Mouse (Mus musculus): Measurements from ENCODE around the gene Gpr68. TPM values are rescaled to one million over a fixed set of nuclear protein-coding genes. Genes with fewer than 3 reads are reported as not detected.
A peak's percentile ranks its signal among the peaks of the same experiment; 100 is the strongest.

Gpr68 gene
- 0.23 and 0.30 TPM in 2 replicates for polyA plus RNA-seq (2016; fragmentation: Nextera tagmentation; extraction: Ambion mirVana)

DNA sequence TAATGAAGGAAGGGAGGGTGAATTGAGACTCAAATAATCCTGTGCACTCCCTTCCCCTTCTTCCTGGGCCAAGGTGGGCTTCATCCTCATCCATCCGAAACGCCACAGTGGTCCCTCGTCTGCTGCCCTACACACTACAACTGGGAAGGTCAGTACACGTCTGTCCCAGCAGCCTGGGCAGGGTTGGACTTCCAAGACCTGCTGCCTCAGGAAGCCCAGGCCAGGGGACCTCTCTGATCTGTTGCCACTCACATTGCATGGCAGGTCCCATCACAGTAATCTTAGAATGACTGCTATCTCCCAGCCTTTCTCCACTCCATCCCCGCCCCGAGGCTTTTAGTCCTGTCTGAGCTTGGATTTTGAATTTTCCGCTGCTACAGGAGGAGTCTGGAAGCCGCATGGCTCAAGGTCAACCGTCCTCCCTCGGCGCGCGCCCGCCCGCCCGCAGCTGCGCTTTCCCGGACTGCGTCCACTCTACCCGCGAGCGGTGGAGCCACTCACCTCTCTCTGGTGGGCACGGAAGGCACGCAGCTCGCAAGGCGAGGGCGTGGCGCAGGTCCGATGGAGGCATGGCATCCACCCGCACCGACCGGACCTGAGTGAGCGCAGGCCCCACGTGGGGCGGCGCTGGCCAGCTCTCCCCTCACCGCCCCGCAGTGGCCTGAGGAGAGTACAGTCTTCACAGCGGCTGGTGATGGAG is at the start of gene Gpr68:
Gene Gpr68, minus strand, starts transcription at position 601 of the 700 bp plus-strand sequence.
- Histone ChIP-seq H3K4me1 (peaks cover 23% of the 10 kb centered on the region), H3K36me3 (0 out of 2 replicates have a peak, but pooled peaks cover under 1% of the 10 kb centered on the region), H3K4me3 (peak within 1 kb of the TSS; percentile 57), H3K27ac (0 out of 2 replicates have a peak within 1 kb of the TSS, but pooled peaks have one; percentile 14), H3K27me3 (ENCODE audit: low read depth, poor library complexity, severe bottlenecking) (peaks cover 34% of the 10 kb centered on the region), H3K9me3 (replicated peaks) (no peaks in the 10 kb centered on the region)
- WGBS = 2% methylated on average over 39 of the region's 39 CpGs
- DNase-seq (ENCODE audit: low spot score) = peak; percentile 69

DNA sequence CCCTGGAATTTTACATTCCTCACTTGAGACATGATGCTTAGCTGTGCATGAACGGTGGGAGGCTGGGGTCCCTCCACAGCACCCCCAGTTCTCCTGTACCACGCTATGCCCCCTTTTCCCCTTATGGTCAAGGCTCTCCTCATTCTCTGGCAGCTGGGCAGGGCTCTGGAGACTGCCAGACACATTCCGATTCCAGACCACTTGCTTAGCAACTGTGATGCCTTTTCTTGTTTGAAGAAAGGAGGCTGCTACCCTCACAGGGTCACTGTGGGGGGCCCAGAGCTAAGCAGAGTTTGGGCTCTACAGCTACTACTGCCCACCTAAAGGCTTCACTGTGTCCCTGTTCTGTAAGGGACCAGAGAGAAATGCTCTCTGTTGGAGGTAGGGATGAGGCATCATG is 49.3 kb upstream of the Gpr68 start:
- H3K27me3 ChIP-seq (ENCODE audit: low read depth, poor library complexity, severe bottlenecking) = peaks cover 38% of the 10 kb centered on the region
- H3K27ac ChIP-seq = peak overlapping the region; percentile 53; the same call in 1 of the 2 replicates
- no peak for DNase-seq (ENCODE audit: low spot score)

DNA sequence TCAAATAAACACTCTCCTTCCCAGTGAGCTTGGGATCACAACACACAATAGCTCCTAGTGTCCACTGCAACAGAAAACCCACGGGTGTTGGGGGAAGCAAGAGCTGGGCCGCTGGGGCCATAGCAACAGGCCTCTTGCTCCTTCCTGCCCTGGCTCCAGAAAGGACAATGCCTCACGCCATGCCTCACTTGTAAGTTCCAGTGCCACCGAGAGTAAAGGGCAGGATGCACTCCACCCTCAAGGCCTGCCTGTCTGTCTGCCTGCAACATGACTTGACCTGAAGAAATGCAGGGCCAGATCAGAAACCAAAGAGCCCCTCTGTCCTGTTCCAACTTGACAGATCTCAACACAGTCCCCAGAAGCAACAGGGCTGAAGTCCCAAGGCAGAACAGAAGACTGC is 48.8 kb upstream of the Gpr68 start:
- Histone ChIP-seq H3K27me3 (ENCODE audit: low read depth, poor library complexity, severe bottlenecking) (peaks cover 38% of the 10 kb centered on the region), H3K27ac (peak overlapping the region; percentile 53; the same call in 1 of the 2 replicates), H3K36me3 (0 out of 2 replicates have a peak, but pooled peaks cover 5% of the 10 kb centered on the region), H3K4me1 (peaks cover 41% of the 10 kb centered on the region), H3K4me3 (no peak overlapping the region), H3K9me3 (replicated peaks) (no peaks in the 10 kb centered on the region)
- 71% methylated on average over 4 of the region's 4 CpGs for WGBS
- no peak for DNase-seq (ENCODE audit: low spot score)

More for the DNA sequence above, 49.3 kb upstream of the Gpr68 start:
- WGBS = 80% methylated on average over 3 of the region's 3 CpGs
- Histone ChIP-seq H3K36me3 (0 out of 2 replicates have a peak, but pooled peaks cover 5% of the 10 kb centered on the region), H3K9me3 (replicated peaks) (no peaks in the 10 kb centered on the region), H3K4me1 (peaks cover 38% of the 10 kb centered on the region), H3K4me3 (no peak overlapping the region)

DNA sequence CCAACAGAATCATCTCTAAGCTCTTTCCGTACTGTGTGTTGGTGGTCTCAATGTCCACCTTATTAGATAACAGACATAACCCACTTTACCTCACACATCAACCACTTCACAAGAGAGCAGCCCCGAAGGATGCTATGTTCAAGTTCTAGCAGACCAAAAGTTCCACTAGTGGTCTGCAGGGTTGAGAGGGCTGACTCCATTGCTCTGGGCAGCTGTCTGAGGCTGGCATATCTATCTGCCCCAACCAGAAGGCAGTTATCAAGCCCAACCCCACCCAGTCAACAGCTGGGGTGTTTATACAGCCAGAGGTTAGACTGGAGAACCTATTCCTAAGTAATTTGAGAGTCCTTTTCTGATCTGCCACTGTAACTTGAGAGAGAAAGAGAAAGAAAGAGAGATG is 48.0 kb upstream of the Gpr68 start:
- 90% methylated on average over 2 of the region's 2 CpGs for WGBS
- Histone ChIP-seq H3K4me3 (no peak overlapping the region), H3K4me1 (peaks cover 41% of the 10 kb centered on the region), H3K9me3 (replicated peaks) (no peaks in the 10 kb centered on the region), H3K27me3 (ENCODE audit: low read depth, poor library complexity, severe bottlenecking) (peaks cover 38% of the 10 kb centered on the region), H3K27ac (0 out of 2 replicates have a peak overlapping the region, but pooled peaks have one; percentile 53), H3K36me3 (0 out of 2 replicates have a peak, but pooled peaks cover 5% of the 10 kb centered on the region)
- DNase-seq (ENCODE audit: low spot score) = no peak

DNA sequence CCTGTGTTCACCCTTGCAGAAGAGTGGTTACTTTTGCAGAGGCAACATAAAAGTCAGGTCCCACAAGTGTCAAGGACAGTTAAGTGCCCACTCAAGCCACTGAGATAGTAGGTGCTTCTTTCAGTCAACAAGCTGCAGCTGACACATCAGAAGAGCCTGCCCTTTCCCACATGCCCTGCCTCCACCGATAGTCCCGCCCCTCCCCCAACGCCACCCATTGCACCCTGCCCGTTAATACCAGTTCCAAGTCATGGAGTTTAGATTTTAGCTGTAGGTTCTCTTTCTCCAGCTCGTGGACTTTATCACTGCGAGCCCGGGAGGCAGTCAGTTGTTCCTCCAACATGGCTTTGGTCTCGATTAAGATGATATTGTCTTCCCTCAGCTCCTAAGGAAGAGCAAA is 45.9 kb upstream of the Gpr68 start:
- H3K27ac ChIP-seq = no peak overlapping the region
- H3K36me3 ChIP-seq = no peaks in the 10 kb centered on the region
- peaks cover 43% of the 10 kb centered on the region for H3K4me1 ChIP-seq
- H3K4me3 ChIP-seq = no peak overlapping the region
- WGBS = 80% methylated on average over 8 of the region's 8 CpGs
- no peak for DNase-seq (ENCODE audit: low spot score)
- peaks cover 29% of the 10 kb centered on the region for H3K27me3 ChIP-seq (ENCODE audit: low read depth, poor library complexity, severe bottlenecking)
- H3K9me3 ChIP-seq (replicated peaks) = no peaks in the 10 kb centered on the region

DNA sequence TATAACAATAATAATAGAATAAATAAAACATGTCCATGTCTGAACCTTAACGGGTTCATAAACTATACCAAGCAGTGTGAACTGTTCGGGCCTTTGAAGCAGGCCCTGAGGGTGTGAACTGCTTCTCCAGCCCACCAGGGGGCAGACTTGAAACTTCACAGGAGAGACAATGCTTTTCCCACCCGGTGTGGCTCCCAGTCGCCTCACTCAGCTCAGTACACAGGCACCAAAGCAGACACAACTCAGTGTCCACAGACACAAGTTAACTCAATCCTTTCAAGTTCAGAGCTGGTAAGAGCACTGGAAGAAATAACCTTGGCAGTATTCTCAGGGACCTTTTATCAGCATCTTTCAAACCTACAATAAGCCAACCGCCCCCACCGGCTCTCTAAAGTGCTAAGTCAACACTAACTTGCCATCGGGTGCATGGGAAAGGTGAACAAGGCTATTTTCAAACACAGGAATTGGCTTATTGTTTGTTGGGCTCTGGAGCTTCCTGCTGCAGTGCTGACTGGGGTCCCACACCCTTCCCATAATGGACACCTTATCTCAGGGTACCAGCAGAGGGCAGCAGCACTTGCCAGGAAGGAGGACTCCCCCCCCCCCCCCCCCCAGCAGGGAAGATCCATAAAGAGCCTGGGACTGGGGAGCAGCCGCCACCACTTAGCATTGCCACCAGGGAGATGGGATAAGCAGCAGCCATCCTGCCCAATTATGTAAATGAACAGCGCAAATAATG is 44.4 kb upstream of the Gpr68 start:
- Histone ChIP-seq H3K27me3 (ENCODE audit: low read depth, poor library complexity, severe bottlenecking) (peaks cover 21% of the 10 kb centered on the region), H3K4me1 (peaks cover 29% of the 10 kb centered on the region), H3K9me3 (replicated peaks) (no peaks in the 10 kb centered on the region), H3K4me3 (no peak overlapping the region), H3K36me3 (peaks cover 9% of the 10 kb centered on the region), H3K27ac (peak overlapping the region; percentile 25; the same call in 1 of the 2 replicates)
- WGBS = 49% methylated on average over 9 of the region's 9 CpGs
- DNase-seq (ENCODE audit: low spot score) = peak; percentile 83

DNA sequence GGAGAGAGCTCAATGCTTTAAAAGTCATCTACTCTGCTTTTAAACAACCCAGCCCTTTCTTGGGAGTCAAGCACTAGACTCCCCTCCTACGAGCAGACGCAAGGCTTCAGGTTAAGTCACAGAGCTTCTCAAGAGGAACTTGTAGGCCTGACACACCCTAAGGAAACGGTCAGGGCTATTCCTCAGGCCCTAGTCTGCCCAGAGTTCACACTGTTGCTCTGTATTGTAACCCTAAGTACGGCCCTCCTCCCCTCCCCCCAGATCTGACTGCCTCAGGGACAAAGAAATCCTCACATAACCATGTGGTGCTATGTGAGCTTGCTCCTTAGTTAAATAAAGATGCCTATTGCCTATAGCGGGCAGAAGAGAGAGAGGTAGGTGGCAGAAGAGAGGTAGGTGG is 41.1 kb upstream of the Gpr68 start:
- Histone ChIP-seq H3K36me3 (peaks cover 40% of the 10 kb centered on the region), H3K4me1 (peaks cover 16% of the 10 kb centered on the region), H3K27me3 (ENCODE audit: low read depth, poor library complexity, severe bottlenecking) (no peaks in the 10 kb centered on the region), H3K4me3 (no peak overlapping the region), H3K9me3 (replicated peaks) (no peaks in the 10 kb centered on the region), H3K27ac (no peak overlapping the region)
- no peak for DNase-seq (ENCODE audit: low spot score)
- WGBS = 91% methylated on average over 5 of the region's 5 CpGs

DNA sequence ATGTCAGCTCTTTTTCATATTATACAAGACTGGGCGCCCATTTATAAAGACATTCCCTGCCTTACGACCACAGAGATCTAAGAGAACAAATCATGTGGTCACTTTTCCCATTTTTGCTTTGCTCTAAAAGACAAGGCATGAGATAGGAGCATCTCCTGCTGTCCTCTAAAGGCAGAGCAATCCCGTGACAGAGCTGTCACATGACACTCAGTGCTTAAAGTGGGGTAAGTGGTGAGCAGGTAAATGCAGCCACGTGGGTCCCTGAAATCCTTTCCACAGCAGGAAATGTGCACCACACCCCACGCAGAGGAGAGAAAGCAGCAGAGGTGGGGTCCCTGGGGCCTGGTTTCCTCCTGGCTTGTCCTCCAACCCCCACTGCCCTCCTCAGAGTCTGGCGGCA is 40.0 kb upstream of the Gpr68 start:
- no peaks in the 10 kb centered on the region for H3K9me3 ChIP-seq (replicated peaks)
- peaks cover 13% of the 10 kb centered on the region for H3K4me1 ChIP-seq
- DNase-seq (ENCODE audit: low spot score) = no peak
- H3K27me3 ChIP-seq (ENCODE audit: low read depth, poor library complexity, severe bottlenecking) = no peaks in the 10 kb centered on the region
- 92% methylated on average over 6 of the region's 6 CpGs for WGBS
- peaks cover 40% of the 10 kb centered on the region for H3K36me3 ChIP-seq
- no peak overlapping the region for H3K27ac ChIP-seq
- H3K4me3 ChIP-seq = no peak overlapping the region

DNA sequence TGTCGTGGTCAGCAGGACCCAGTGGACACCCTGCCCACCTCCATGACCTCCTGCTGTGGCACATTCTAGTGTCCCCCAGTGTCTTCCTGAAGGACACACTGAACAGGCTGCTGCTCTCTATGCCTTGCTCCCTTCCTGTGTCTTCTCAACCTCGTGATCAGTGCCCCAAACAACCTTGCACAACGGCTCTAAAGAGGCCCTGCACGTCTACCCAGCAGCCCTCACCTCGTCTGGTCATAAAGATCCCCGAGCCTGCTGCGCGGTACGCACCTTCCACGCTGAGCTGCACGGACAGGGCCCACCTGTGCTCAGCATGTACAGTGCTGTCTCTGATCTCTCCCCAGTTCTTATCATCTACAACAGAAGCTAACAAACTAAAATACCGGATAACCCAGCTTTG is 38.0 kb upstream of the Gpr68 start:
- H3K27ac ChIP-seq = no peak overlapping the region
- 0 out of 2 replicates have a peak, but pooled peaks cover 3% of the 10 kb centered on the region for H3K4me1 ChIP-seq
- no peak for DNase-seq (ENCODE audit: low spot score)
- no peak overlapping the region for H3K4me3 ChIP-seq
- H3K9me3 ChIP-seq (replicated peaks) = no peaks in the 10 kb centered on the region
- H3K27me3 ChIP-seq (ENCODE audit: low read depth, poor library complexity, severe bottlenecking) = no peaks in the 10 kb centered on the region
- 92% methylated on average over 12 of the region's 12 CpGs for WGBS
- H3K36me3 ChIP-seq = peaks cover 49% of the 10 kb centered on the region

DNA sequence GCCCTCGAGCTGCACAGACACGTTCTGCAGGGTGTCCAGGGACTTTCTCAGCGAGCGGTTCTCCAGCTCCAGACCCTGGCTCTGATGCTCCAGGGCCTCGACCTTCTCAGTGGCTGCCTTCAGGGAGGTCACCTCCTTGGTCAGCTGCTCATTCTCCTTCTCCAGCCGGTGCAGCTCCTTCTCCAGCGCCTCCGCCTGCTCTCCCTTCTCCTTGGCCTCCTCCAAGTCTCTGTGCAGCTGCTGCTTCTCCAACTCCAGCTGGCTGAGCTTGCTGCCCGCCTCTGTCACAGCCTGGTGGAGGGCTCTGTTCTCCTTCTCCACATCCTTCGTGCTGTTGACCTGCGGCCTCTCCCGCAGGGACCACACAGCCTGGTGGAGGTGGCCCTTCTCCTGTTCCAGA is 37.5 kb upstream of the Gpr68 start:
- H3K4me3 ChIP-seq = no peak overlapping the region
- H3K4me1 ChIP-seq = 0 out of 2 replicates have a peak, but pooled peaks cover 3% of the 10 kb centered on the region
- H3K9me3 ChIP-seq (replicated peaks) = no peaks in the 10 kb centered on the region
- DNase-seq (ENCODE audit: low spot score) = no peak
- WGBS = 91% methylated on average over 12 of the region's 12 CpGs
- H3K27me3 ChIP-seq (ENCODE audit: low read depth, poor library complexity, severe bottlenecking) = no peaks in the 10 kb centered on the region
- H3K36me3 ChIP-seq = peaks cover 53% of the 10 kb centered on the region
- no peak overlapping the region for H3K27ac ChIP-seq

DNA sequence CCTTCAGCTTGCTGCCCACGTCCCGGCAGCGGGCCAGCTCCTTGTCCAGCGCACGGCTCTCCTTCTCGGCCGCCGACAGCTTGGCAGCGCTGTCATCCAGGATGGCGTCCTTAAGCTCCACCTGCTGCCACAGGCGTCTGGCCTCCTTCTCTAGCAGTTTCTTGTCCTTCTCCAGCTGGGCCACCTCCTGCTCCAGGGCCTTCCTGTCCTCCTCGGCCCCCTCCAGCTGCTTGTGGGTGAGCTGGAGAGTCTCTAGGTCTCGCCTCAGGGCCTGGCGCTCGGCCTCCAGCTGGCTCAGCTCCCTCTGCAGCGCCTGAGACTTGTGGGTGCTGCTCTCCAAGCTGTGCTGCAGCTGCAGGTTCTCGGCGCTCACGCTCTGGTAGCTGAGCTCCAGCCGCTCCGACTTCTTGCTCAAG is 36.9 kb upstream of the Gpr68 start:
- no peaks in the 10 kb centered on the region for H3K9me3 ChIP-seq (replicated peaks)

DNA sequence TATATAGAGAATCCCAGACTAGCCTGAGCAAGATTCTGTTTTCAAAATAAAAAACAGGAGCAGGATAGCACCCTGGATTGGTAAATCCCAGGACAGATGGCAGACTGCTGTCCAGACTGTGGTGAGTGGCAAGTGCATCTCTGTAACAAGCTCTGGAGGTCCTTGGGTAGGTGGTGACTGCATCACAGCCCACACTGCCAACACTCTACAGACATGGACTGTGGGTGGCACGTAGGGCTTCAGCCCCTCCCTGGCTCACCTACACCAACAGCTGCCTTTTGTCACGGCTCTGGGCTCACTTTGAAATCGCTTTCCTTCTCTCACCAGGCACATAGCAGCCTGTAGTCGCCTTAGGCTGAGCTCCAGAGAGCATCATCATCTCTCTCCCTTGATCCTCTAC is 35.1 kb upstream of the Gpr68 start:
- 81% methylated on average over 4 of the region's 4 CpGs for WGBS
- Histone ChIP-seq H3K27me3 (ENCODE audit: low read depth, poor library complexity, severe bottlenecking) (no peaks in the 10 kb centered on the region), H3K9me3 (replicated peaks) (no peaks in the 10 kb centered on the region), H3K36me3 (peaks cover 64% of the 10 kb centered on the region), H3K4me1 (no peaks in the 10 kb centered on the region), H3K4me3 (no peak overlapping the region), H3K27ac (no peak overlapping the region)
- no peak for DNase-seq (ENCODE audit: low spot score)

More for the DNA sequence above, 36.9 kb upstream of the Gpr68 start:
- WGBS = 93% methylated on average over 21 of the region's 21 CpGs
- Histone ChIP-seq H3K27ac (no peak overlapping the region), H3K36me3 (peaks cover 59% of the 10 kb centered on the region), H3K4me1 (0 out of 2 replicates have a peak, but pooled peaks cover 3% of the 10 kb centered on the region), H3K27me3 (ENCODE audit: low read depth, poor library complexity, severe bottlenecking) (no peaks in the 10 kb centered on the region), H3K4me3 (no peak overlapping the region)
- no peak for DNase-seq (ENCODE audit: low spot score)

DNA sequence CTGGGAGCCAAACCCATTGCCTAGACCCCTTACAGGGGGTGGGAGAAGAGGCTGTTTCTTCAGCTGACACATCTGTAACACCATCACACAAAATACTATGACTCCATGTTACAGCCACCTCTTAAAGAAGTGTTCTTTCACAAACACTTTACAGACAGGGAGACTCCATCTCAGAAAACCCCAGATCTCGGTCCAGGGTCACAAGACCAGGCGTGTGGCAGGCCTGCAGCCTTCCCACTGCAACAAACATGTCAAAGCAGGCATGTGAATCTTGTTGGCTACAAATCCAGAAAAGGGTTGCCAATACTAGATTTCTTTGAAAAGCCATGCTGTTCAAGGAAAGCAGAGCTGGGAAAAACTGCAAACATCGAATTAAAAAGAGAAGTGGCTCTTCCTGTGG is 33.4 kb upstream of the Gpr68 start:
- no peak for DNase-seq (ENCODE audit: low spot score)
- no peaks in the 10 kb centered on the region for H3K27me3 ChIP-seq (ENCODE audit: low read depth, poor library complexity, severe bottlenecking)
- H3K4me3 ChIP-seq = no peak overlapping the region
- no peaks in the 10 kb centered on the region for H3K9me3 ChIP-seq (replicated peaks)
- H3K4me1 ChIP-seq = peaks cover 7% of the 10 kb centered on the region
- peaks cover 55% of the 10 kb centered on the region for H3K36me3 ChIP-seq
- 86% methylated on average over 3 of the region's 3 CpGs for WGBS
- H3K27ac ChIP-seq = no peak overlapping the region

All from limb, embryonic 10.5 days (tissue).